Mouse (Mus musculus) embryonic facial prominence, embryonic 10.5 days (tissue): ENCODE measurements at regions not wholly inside any gene's neighbourhood (a gene's known extent, or its start where the extent isn't known, plus 50 kb on each side); places are given as distances from the start of the nearest gene placed in this dataset.

Source experiments
- DNase-seq: peaks from one replicate; pipeline ENCODE4 v3.0.0-alpha.2; 2017; ENCODE audit warnings: low spot score
- H3K27ac ChIP-seq: fragments of 300-500 bp; sonication (generic); replicated peaks from 2 replicates; pipeline ENCODE4 v1.5.1; 2016; ENCODE audit warnings: mild to moderate bottlenecking
- H3K27me3 ChIP-seq: fragments of 300-500 bp; sonication (generic); replicated peaks from 2 replicates; pipeline ENCODE4 v1.6.1; 2016; ENCODE audit warnings: low read depth, mild to moderate bottlenecking; ENCODE audit not compliant: poor library complexity, severe bottlenecking
- H3K36me3 ChIP-seq: fragments of 300-500 bp; sonication (generic); replicated peaks from 2 replicates; pipeline ENCODE4 v1.6.1; 2016; ENCODE audit warnings: mild to moderate bottlenecking, moderate library complexity
- H3K4me1 ChIP-seq: fragments of 300-500 bp; sonication (generic); 2 replicates; pipeline ENCODE4 v1.6.1; 2016
- H3K4me3 ChIP-seq: fragments of 300-500 bp; sonication (generic); 2 replicates; pipeline ENCODE4 v1.5.1; 2016; ENCODE audit warnings: mild to moderate bottlenecking, moderate library complexity
- H3K9me3 ChIP-seq: fragments of 300-500 bp; sonication (generic); 2 replicates; pipeline ENCODE4 v1.6.1; 2016; ENCODE audit warnings: mild to moderate bottlenecking
- WGBS: fragments of 180-500 bp; shearing (Covaris S2); methylation state at CpG from one replicate; pipeline ENCODE4 v1.1.7; 2016; 5-methylcytosine and 5-hydroxymethylcytosine counted together

DNA sequence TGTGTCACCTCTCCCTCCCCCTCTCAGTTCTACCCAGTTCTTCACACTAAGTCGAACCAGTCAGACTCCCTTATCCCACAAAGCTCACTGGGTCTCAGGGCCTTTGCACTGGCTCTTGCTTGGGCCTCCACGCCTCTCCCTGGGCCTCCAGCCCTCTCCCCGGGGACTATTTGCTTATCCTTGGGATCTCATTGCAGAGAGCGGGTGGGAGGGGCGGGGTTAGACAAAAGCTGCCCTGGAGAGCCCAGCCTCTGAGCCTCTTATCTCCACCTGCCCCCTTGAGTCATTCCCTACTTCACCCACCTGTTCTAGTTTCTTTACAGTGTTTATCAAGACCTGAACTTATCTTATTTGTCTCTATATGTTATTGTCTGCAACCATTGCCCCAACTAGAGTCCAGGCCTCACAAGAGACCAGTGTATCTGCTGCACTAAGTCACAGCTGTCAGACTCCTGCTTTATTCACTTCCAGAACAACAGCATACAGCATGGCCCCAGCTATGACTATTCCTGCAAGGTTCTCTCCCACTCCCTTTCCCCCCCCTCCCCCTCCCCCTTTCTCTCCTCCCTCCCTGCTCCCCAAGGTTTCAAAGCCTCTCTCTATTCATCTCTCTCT is 450.7 kb downstream of the Wdr11 start:
- peaks cover 23% of the 10 kb centered on the region for H3K27me3 ChIP-seq
- no peak overlapping the region for H3K27ac ChIP-seq
- peaks cover 50% of the 10 kb centered on the region for H3K4me1 ChIP-seq
- H3K36me3 ChIP-seq: no peaks in the 10 kb centered on the region
- DNase-seq: no peak
- H3K4me3 ChIP-seq: no peak overlapping the region
- H3K9me3 ChIP-seq: no peaks in the 10 kb centered on the region
- WGBS: 61% methylated on average over 5 of the region's 5 CpGs

DNA sequence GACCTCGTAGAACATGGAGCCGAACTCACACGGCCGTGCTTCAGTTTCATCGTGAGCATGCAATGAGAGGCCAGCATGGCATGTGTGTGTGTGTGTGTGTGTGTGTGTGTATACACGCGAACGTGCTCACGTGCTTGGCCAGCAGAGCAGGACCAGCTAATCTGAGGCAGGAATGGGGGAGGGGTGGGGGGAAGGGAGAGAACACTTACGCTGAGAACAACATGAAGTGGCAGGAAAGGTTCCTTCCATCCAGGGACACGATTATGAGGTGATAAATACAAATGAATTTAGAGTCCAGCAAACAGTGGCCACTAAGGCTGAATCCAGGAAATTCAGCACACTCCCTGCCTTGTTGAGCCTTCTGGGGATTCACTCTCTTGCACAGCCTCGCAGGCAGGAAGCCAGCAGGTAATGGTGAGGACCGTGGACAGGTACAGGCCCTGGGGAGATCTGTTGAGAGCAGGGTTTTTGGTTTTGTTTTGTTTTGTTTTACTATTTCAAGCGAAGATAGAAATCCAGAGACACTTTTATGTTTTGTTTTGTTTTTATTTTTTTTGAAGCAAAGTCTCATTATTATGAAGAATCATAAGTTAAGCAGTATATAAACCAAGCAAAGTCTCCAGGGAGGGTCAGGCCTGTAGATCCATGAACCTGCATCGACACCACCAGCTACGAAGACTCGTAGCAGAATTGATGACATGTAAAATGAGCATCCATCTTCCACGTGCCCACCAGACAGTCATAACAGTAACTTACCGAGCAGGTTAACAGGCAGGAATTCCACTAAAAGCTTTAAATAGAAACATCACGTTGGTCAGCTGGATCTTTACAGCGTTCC is 452.0 kb downstream of the Wdr11 start:
- no peaks in the 10 kb centered on the region for H3K36me3 ChIP-seq
- peaks cover 23% of the 10 kb centered on the region for H3K27me3 ChIP-seq
- H3K4me1 ChIP-seq: peaks cover 59% of the 10 kb centered on the region
- H3K4me3 ChIP-seq: no peak overlapping the region
- 0 out of 2 replicates have a peak overlapping the region, but pooled peaks have one; percentile 51 for H3K27ac ChIP-seq
- DNase-seq: peak; percentile 47
- no peaks in the 10 kb centered on the region for H3K9me3 ChIP-seq
- 65% methylated on average over 21 of the region's 21 CpGs for WGBS

DNA sequence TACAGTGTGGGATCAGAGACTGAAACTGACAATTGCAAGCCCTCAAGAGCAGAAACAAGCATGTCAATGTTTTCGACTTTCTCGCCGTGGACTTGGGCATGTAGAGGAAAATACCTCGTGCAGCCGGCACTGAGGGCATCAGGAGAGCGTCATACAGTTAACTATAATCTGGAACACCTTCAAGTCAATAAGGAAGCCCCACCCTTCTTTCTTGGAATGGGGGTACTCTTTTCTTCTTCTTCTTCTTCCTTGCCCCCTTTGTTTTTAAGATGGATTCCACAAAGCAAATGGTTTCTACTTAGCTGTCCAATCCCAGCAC is 452.5 kb downstream of the Wdr11 start:
- Histone ChIP-seq H3K4me1 (peaks cover 64% of the 10 kb centered on the region), H3K27me3 (peaks cover 23% of the 10 kb centered on the region), H3K27ac (no peak overlapping the region)

DNA sequence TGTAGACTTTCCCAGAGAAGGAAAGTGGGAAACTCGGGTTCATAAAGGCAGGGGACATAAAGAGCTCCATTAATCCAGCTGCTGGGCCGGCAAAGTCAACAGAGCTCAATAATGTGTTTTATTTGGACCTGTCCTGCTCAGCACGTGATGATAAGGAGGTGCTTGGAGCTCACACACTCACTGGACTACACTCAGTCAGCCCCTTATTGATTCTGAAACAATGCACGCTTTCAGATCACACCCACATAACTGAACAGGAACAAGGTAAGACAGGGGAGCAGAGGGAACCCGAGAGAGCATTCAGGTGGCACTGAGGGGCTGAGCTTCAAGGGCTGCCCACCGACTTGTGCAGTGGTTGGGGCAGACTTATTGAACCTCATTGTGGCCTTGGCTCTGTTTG is 452.9 kb downstream of the Wdr11 start:
- no peak for DNase-seq
- Histone ChIP-seq H3K9me3 (no peaks in the 10 kb centered on the region), H3K4me1 (peaks cover 68% of the 10 kb centered on the region), H3K4me3 (no peak overlapping the region), H3K36me3 (no peaks in the 10 kb centered on the region), H3K27me3 (peaks cover 23% of the 10 kb centered on the region), H3K27ac (no peak overlapping the region)
- WGBS: 82% methylated on average over 6 of the region's 6 CpGs

More for the DNA sequence above, 452.5 kb downstream of the Wdr11 start:
- H3K36me3 ChIP-seq: no peaks in the 10 kb centered on the region
- no peak overlapping the region for H3K4me3 ChIP-seq
- DNase-seq: no peak
- 87% methylated on average over 6 of the region's 6 CpGs for WGBS
- H3K9me3 ChIP-seq: no peaks in the 10 kb centered on the region

DNA sequence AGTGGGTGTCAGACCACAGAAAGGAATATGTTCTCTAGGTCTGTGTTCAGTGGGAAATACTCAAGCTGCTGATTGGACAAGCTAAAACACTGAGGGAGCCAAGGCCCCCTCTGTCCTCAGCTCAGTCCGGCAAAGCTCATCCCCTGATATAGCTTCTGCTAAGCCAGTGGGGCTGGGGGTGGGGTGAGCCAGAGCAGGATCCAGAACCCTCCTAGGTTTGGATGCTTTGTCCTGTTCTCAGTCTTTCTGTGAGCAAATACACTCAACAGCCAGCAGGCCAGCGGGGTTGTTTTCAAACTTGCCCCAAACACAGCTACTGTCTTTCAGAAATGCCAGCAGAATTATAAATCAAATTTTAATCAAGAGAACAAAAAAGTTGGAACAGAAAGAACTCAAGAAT is 454.4 kb downstream of the Wdr11 start:
- WGBS: 72% methylated on average over 2 of the region's 2 CpGs
- Histone ChIP-seq H3K9me3 (no peaks in the 10 kb centered on the region), H3K36me3 (no peaks in the 10 kb centered on the region), H3K4me3 (no peak overlapping the region), H3K27ac (no peak overlapping the region), H3K27me3 (peaks cover 24% of the 10 kb centered on the region), H3K4me1 (peaks cover 76% of the 10 kb centered on the region)
- no peak for DNase-seq

DNA sequence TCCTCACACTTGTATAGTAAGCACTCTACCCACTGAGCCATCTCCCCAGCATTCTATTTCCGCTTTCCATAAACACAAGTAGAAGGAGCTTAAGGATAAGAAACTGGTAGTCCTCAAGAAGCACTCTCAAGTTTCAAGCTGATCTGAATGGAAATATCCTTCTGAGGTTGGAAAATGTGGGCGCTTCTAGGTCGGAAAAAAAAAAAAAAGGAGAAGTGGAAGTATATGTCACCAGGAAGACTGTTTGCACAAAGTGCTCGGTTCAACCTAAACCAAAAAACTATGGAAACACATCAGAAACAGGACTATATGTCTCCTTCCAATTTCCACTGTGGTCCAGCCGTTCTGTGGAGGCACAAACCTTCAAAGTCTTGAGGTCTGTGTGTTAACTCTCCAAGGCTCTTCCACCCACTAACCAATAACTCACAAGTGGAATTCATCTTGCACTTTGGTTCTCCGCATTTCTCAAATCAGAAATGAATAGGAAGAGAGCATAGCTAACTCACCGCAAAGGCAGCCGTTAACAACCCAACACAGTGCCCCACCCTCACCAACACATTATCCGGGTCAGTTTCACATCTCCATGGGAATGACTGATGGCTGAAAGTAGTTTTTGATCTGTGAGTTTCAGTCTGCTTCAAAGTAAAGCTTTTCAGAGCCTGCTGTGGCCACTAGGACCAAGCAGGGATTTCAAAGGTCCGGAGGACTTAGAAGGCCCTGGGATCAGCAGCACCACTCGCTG is 455.8 kb downstream of the Wdr11 start:
- DNase-seq: no peak
- Histone ChIP-seq H3K9me3 (no peaks in the 10 kb centered on the region), H3K27ac (peak overlapping the region; percentile 26; the same call in 1 of the 2 replicates), H3K4me1 (peaks cover 62% of the 10 kb centered on the region), H3K27me3 (peaks cover 34% of the 10 kb centered on the region), H3K36me3 (no peaks in the 10 kb centered on the region), H3K4me3 (no peak overlapping the region)
- WGBS: 58% methylated on average over 11 of the region's 11 CpGs

DNA sequence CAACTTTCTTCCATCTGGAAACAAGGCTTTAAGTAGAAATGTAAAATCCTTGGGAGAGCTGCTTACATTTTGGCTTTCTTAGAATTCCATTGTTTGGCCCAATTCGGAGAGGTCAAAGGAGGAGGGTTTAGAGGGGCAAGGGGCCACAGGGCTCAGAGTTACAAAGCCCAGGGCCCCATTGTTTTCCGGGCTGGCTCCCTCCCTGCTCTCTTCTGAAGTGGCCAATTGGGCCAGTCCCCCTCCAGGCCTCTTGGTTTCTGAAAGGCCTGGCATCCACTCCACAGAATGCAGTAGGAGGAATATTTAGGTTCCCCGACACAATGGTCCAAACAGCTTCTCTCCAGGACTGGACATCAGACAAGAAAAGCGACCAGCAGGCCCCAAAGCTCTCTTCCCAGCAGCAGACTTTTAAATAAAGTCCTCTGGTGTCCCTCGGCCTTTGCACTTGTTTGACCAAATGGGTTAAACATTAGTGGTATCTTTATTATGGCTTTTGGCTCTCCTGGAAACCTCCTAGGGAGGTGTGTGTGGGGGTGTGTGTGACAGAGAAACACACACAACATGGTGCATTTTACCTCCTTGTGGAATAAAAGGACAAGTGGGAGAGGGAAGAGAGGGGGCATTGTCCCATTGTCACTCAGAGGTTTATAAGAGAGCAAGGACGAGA is 456.6 kb downstream of the Wdr11 start:
- H3K4me3 ChIP-seq: no peak overlapping the region
- H3K27me3 ChIP-seq: peaks cover 40% of the 10 kb centered on the region
- H3K9me3 ChIP-seq: no peaks in the 10 kb centered on the region
- peaks cover 55% of the 10 kb centered on the region for H3K4me1 ChIP-seq
- peak; percentile 49 for DNase-seq
- H3K27ac ChIP-seq: peak overlapping the region; percentile 26
- no peaks in the 10 kb centered on the region for H3K36me3 ChIP-seq
- WGBS: 27% methylated on average over 6 of the region's 6 CpGs

DNA sequence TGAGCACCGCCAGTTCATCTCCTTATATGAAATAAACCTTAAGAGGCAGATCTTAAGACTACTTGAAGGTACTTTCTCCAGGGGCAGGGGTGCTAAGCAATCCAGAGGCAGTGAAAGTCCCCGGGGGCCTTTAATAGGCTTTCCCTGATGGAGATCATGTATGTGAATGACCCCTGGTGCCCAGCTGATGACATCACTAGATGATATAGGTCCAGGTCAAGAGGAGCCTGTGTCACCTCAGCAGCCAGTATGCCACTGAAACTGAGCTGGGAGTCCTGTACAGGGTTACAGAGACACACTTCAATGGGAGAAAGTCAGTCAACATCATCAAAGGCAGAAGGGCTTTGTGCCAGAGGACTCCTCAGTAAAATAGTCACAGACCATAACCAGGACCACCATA is 457.8 kb downstream of the Wdr11 start:
- no peak for DNase-seq
- Histone ChIP-seq H3K36me3 (no peaks in the 10 kb centered on the region), H3K27ac (peak overlapping the region; percentile 44), H3K4me3 (no peak overlapping the region), H3K9me3 (no peaks in the 10 kb centered on the region), H3K27me3 (peaks cover 38% of the 10 kb centered on the region), H3K4me1 (peaks cover 46% of the 10 kb centered on the region)
- WGBS: 82% methylated on average over 2 of the region's 2 CpGs

DNA sequence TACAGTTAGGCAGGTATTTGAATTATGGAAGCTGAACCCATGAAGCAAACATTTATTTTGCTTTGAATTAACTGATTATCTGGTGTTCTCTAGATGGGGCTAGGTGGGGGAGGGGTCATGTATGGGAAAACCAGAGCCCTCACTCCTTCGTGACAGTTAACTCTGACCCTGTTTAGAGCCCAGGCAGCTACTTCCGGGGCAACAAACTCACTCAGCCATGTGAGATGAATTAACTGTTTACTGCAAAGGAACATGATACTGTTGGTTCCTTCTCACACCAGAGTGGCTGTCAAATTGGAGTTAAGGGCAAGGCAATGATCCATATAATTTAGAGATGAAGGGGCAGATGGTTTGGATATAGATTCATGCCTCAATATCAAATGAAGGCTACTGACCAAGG is 458.5 kb downstream of the Wdr11 start:
- H3K9me3 ChIP-seq: no peaks in the 10 kb centered on the region
- peaks cover 34% of the 10 kb centered on the region for H3K27me3 ChIP-seq
- H3K4me1 ChIP-seq: peaks cover 46% of the 10 kb centered on the region
- H3K36me3 ChIP-seq: no peaks in the 10 kb centered on the region
- peak overlapping the region; percentile 30; the same call in 1 of the 2 replicates for H3K27ac ChIP-seq
- no peak overlapping the region for H3K4me3 ChIP-seq
- peak; percentile 33 for DNase-seq
- 9% methylated on average over 2 of the region's 2 CpGs for WGBS

DNA sequence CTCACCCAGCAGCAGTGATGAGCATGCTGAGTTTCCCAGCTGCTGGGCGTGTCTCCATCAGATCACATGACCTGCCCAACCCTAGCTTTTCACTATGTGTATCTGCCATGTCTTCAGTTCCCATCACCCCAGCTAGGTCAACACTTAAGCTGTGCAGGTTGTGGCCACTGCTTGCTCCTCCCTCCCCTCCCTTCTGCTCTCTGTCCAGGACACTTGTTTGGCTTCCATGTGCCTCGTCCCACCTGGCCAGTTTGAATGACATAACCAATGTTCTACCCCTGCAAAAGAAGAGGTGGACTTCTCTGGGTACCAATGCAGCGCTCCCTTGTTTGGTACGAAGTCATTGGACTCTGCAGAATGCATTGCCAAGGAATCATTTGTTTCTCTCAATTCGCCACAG is 460.7 kb downstream of the Wdr11 start:
- 90% methylated on average over 5 of the region's 5 CpGs for WGBS
- Histone ChIP-seq H3K9me3 (no peaks in the 10 kb centered on the region), H3K4me3 (no peak overlapping the region), H3K4me1 (peaks cover 34% of the 10 kb centered on the region), H3K27ac (no peak overlapping the region), H3K27me3 (peaks cover 22% of the 10 kb centered on the region), H3K36me3 (no peaks in the 10 kb centered on the region)
- no peak for DNase-seq

DNA sequence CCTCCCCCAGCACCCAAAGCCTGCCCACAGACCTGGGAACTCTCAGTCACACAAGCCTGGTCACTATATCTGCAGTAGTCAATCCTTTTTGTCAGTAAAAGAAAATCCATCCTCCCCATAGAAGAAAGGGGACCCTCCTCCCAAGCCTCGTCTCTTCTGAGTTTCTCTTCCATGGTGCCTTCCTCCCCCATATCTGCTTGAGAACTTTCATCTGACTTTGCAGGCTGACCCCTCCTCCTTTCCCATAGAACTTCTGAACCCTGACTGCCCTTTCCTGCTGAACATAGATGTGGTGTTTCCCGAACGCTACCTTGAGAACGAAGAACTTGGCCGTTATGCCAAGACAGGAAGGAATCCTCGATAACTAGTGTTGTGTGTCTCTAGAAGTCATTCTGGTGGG is 462.5 kb downstream of the Ate1 start:
- Histone ChIP-seq H3K36me3 (no peaks in the 10 kb centered on the region), H3K27me3 (peaks cover 17% of the 10 kb centered on the region; the same call in 1 of the 2 replicates), H3K4me3 (no peak overlapping the region), H3K4me1 (peaks cover 32% of the 10 kb centered on the region), H3K27ac (no peak overlapping the region), H3K9me3 (no peaks in the 10 kb centered on the region)
- no peak for DNase-seq
- 89% methylated on average over 6 of the region's 6 CpGs for WGBS

DNA sequence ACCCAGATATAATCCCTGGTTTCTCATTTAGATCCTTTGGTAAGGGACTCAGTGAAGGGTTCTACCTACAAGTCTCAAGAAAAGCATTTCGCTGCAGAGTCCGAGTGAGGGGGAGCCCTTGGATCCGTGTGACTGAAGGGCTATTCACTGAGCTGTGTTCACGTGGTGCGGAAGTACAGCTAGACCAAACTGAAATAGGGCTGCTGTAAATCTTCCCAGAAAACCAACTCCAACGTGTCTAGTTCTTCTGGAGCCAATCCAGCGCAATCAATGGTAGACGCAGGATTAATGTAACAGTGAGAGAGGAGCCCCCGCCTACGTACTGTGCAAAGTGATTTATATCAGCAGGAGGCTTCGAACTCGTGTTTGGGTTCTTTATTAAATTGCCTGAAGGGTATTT is 461.9 kb downstream of the Ate1 start:
- Histone ChIP-seq H3K4me1 (peaks cover 32% of the 10 kb centered on the region), H3K27me3 (peaks cover 12% of the 10 kb centered on the region; the same call in 1 of the 2 replicates), H3K27ac (no peak overlapping the region), H3K9me3 (no peaks in the 10 kb centered on the region), H3K4me3 (no peak overlapping the region), H3K36me3 (no peaks in the 10 kb centered on the region)
- WGBS: 90% methylated on average over 12 of the region's 12 CpGs
- DNase-seq: no peak
